Mouse (Mus musculus): ENCODE data around the gene Atp1b1. TPM values are rescaled to one million over a fixed set of nuclear protein-coding genes. Genes with fewer than 3 reads are reported as not detected.

Gene Atp1b1
- polyA plus RNA-seq, 1 experiment: not detected

GRCm38 (mm10) chr1:164428644-164429043 is 29.5 kb downstream of the Atp1b1 start:
- TF ChIP-seq GATA1 (IDR thresholded peaks at IDR 0.05; ENCODE audit: low read length): no peak

GRCm38 (mm10) chr1:164427777-164428176 is 30.4 kb downstream of the Atp1b1 start:
- no peak for TF ChIP-seq GATA1 (IDR thresholded peaks at IDR 0.05; ENCODE audit: low read length)

- TF ChIP-seq GATA1 (IDR thresholded peaks at IDR 0.05; ENCODE audit: low read length): no peak
These were observed 31.9 kb downstream of the Atp1b1 start for GRCm38 (mm10) chr1:164426227-164426626.

- TF ChIP-seq GATA1 (IDR thresholded peaks at IDR 0.05; ENCODE audit: low read length): no peak
These were observed 37.4 kb downstream of the Atp1b1 start for GRCm38 (mm10) chr1:164420623-164421354.

GRCm38 (mm10) chr1:164419401-164419800 is 38.8 kb downstream of the Atp1b1 start:
- no peak for TF ChIP-seq GATA1 (IDR thresholded peaks at IDR 0.05; ENCODE audit: low read length)

GRCm38 (mm10) chr1:164418320-164418719 is 39.8 kb downstream of the Atp1b1 start:
- TF ChIP-seq GATA1 (IDR thresholded peaks at IDR 0.05; ENCODE audit: low read length): no peak

- TF ChIP-seq GATA1 (IDR thresholded peaks at IDR 0.05; ENCODE audit: low read length): no peak
These were observed 40.6 kb downstream of the Atp1b1 start for GRCm38 (mm10) chr1:164417604-164418003.

- no peak for TF ChIP-seq GATA1 (IDR thresholded peaks at IDR 0.05; ENCODE audit: low read length)
These were observed 41.3 kb downstream of the Atp1b1 start for GRCm38 (mm10) chr1:164416692-164417394.

- no peak for TF ChIP-seq GATA1 (IDR thresholded peaks at IDR 0.05; ENCODE audit: low read length)
These were observed 42.8 kb downstream of the Atp1b1 start for GRCm38 (mm10) chr1:164415347-164415751.

- no peak for TF ChIP-seq GATA1 (IDR thresholded peaks at IDR 0.05; ENCODE audit: low read length)
These were observed 44.5 kb downstream of the Atp1b1 start for GRCm38 (mm10) chr1:164413608-164414007.

GRCm38 (mm10) chr1:164412906-164413305 is 45.2 kb downstream of the Atp1b1 start:
- TF ChIP-seq GATA1 (IDR thresholded peaks at IDR 0.05; ENCODE audit: low read length): no peak

- TF ChIP-seq GATA1 (IDR thresholded peaks at IDR 0.05; ENCODE audit: low read length): no peak
These were observed 46.8 kb downstream of the Atp1b1 start for GRCm38 (mm10) chr1:164411306-164411705.

GRCm38 (mm10) chr1:164408655-164409054 is 49.5 kb downstream of the Atp1b1 start:
- TF ChIP-seq GATA1 (IDR thresholded peaks at IDR 0.05; ENCODE audit: low read length): no peak

GRCm38 (mm10) chr1:164406506-164406905 is 51.6 kb downstream of the Atp1b1 start:
- TF ChIP-seq GATA1 (IDR thresholded peaks at IDR 0.05; ENCODE audit: low read length): no peak

GRCm38 (mm10) chr1:164405385-164405802 is 52.8 kb downstream of the Atp1b1 start:
- TF ChIP-seq GATA1 (IDR thresholded peaks at IDR 0.05; ENCODE audit: low read length): no peak

- TF ChIP-seq GATA1 (IDR thresholded peaks at IDR 0.05; ENCODE audit: low read length): no peak
These were observed 58.6 kb downstream of the Atp1b1 start for GRCm38 (mm10) chr1:164399578-164399977.

- no peak for TF ChIP-seq GATA1 (IDR thresholded peaks at IDR 0.05; ENCODE audit: low read length)
These were observed 60.5 kb downstream of the Atp1b1 start for GRCm38 (mm10) chr1:164397672-164398071.

Data from G1E-ER4 (cell line).